Mouse (Mus musculus): Measurements from ENCODE around the gene Sema4d.
A peak's percentile ranks its signal among the peaks of the same experiment; 100 is the strongest.

Sema4d gene

DNA sequence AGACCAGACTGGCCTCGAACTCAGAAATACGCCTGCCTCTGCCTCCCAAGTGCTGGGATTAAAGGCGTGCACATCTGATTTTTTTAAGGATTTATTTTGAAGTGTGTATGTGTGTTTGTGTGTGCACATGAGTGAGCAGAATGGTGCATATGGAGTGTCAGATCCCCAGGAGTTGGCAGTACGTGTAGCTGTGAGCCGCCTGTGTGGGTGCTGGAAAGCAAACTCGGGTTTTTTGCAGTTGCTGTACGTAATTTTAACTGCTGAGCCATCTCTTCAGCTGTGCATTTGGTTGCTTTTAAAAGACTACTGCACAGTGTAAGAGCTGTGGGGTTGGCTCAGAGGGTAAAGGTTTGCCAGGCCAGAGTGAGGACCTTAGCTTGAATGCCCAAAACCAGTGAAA lies 134.0 kb downstream of the Sema4d start:
- DNase-seq, result no peak

DNA sequence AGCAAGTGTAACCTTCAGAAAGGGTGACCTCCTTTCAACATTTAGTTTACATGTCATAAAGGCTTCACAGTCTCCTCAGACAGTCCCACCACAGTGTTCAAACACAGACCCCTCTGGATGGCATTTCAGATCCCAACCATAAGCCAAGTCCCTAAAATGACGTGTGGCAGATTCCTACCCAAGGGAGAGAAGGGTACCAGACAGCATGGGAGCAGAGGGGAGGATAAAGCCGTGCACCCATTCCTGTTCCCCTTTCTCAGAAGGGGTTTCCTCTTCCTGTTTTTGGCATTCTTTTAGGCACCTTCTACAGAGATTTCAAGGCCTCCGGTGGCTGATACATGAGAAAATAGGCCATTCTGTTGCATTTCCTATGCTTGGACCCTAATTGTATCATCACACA lies 135.5 kb downstream of the Sema4d start:
- DNase-seq, result no peak

DNA sequence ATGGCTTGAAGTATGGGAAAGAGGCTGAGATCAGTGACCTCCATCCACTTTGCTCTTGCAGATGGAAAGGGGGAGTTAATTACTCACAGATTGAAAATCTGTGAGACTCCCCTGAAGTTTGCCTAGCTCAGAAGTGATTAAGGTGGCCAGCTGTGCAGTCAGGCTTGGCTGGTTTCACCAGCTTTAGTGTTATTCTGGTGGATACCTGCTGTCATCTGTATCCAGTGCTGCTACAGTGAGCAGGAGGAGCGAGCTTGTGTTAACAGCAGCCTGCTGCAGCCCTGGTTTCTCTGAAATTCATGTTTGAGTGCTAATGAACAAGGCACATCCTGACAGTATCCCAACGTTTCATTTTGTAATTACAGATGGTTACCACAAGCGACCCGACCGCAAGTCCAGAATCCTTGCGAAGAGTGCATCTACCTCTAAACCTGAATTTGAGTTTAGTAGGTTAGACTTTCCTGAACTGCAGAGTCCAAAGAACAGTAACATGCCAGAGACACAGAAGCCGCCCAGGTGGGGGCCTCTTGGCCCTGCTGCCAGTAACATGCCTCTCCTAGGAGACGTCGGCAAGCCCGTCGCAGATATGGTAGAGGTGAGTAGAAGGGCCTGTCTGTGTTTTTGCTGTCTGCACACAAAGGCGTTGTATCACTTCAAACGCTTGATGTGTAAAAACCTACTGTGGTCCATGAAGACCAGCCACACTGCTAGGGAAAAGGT lies 136.9 kb downstream of the Sema4d start:
- DNase-seq, result no peak

DNA sequence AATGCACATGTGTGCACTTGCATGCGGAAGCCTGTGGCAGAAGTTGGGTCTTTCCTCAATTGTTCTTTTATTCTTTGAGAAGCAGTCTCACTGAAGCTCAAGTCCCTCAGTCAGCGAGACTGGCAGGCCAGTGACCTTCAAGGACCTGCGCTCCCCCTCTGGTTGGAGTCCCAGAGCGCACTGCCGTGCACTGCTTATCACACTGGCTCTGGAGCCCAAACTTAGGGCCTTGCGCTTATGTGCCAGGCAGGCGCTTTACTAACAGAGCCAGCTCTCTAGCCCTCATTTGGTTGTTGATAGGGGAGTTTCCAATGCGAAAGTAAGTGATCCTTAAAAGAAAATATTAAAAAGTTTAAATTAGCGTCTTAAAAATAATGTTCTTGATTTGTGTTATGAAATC lies 139.6 kb downstream of the Sema4d start:
- no peak for DNase-seq

DNA sequence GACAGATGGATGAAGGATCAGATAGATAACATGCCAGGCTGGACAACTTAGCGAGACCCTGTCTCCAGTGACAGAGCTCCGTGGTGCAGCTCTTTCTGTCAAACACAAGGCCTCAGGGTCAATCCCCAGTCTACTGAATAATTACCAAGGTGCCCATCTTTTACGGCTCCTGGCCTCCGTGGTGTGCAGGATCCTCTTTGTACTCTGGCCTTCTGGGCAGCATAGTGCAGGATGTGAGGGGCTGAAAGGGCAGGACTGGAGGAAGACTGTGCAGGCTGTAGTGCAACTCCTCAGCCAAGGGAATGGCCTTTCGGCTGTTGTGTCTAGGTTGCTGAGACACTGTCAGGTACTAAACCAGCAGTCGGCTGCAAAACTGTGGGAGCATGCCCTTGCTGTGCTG lies 140.4 kb downstream of the Sema4d start:
- no peak for DNase-seq

DNA sequence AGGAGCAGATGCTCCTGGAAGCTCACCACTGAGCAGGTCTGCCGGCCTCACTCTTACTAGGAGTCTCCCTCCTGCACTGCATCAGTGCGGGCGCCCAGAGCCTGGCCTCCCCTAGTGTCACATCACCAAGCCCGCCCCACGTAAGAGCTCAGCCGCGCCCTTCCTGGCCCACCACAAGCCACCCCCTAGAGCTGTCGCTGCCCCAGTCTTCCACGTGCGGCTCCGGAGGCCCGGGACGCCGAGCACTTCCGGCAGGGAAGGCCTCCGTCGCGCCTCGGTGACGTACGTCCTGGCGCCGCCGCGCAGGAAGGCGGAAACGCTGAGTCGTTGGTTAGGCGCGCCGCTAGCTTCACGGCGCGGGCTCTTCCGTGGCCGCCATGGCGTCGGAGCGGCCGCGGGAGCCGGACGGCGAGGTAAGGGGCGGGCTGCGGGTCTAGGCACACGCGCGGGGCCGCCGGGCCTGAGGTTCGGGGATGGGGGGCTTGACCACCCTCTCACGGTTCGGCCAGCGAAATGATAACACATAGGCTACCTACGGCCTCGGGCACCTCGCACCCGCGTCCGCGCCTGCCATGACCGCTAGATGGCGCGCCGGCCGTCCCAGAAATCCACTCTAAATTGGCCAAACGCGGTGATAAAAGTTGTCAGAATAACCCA lies 142.0 kb downstream of the Sema4d start, which contains the start of gene Secisbp2:
Gene Secisbp2 (plus strand): TSS at position 290 of the 657 bp plus-strand sequence.
- DNase-seq, result peak; percentile 96

DNA sequence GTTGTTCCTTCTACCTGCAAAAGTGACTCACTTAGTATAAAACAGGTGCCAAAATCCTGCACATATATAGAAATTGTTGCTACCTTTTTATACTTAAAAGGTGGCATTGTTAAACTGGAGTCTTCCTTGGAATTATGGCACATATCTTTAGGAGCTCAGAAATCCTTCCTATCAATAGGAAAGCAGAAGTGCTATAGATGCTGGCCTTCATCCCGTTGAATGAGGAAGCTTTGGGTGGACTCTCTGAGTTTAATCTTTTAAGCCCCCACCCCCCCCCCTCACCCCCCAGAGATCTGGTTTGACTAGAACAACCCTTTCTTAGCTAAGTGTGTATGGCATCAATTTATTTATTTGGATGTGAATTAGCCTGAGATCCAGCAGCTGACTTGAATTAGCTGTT lies 143.8 kb downstream of the Sema4d start:
- no peak for DNase-seq

DNA sequence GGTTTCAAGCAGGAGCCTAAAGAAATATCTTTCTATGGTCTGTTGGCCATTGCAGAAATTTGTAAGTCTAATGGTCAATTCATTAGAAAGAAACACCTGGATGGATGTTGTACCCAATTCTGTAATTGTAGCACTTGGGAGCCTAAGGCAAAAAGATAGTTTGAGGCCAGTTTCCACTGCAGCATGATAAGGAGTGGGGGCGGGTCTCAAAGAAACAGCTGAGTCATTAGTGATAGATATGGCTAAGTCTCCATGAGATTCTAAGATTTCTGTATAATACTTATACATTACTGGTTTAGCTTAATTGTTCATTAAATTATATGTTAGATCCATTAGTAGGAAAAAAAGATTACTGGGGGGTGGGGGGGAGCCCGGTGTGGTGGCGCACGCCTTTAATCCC lies 145.3 kb downstream of the Sema4d start:
- no peak for DNase-seq

DNA sequence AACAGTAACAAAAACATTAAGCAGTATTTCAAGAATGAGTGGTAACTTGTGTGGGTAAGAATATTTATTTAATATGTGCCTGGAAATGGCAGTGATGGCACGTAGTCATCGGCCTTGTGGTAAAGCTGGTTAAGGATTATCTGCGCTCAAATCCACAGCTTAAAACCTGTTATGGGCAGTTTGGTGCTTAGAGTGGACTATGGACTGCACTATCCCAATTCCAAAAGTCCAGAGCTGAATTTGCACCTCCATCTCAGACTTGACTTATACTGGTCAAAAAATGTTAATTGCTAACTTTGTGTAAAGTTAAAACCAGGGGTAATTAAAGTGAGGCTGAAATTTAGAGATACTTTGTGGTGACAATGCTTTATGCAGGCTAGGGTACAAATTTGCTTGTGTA lies 145.8 kb downstream of the Sema4d start:
- DNase-seq, result no peak

DNA sequence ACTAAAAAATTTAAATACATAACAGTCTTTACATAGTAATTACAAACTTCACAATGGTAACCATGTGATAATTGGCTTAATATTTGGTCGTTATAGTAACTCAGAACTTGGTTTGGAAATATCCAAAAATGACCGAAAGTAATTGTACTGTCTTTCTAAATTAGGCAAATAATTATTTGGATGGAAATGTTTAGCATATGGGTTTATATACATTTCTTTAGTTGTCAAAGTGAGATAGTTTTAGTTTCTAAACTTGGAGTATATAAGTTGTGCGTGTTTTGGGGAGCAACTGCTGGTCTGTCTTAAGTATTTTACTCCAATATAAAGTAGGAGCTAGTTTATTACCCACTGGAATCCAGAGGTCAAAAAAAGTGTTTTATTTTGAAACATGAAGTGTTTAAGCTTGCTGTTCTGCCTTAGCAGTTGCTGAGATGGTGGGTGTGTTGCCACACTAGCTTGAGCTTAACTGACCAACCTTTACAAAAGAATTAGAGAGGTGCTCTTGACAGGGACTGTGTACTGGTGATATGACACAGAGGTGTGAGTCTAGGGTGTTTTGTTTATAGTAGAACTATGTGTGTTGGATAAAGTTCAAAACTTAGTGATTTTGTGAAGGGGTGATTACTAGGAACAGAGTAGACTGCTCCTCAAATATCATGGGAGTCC lies 147.1 kb downstream of the Sema4d start:
- no peak for DNase-seq

DNA sequence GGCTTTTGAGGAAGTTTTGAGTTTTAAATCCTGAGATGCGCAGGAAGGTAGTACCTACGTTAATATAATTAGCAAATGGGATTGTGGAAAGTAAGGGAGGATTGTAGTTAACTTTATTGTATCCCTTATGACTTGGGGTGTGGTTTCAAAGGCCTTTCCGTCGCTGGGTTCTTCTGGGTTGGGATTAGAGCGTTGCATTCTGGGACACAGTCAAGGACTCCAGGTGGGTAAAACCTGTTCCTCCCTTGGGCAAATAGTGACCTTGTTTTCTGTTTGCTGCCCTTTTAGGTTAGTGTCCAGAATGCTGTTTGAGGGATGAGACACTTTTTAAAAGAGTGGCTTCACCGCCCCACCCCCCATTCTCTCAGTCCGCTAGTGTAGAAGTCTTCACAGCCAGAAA lies 147.7 kb downstream of the Sema4d start:
- DNase-seq, result no peak

DNA sequence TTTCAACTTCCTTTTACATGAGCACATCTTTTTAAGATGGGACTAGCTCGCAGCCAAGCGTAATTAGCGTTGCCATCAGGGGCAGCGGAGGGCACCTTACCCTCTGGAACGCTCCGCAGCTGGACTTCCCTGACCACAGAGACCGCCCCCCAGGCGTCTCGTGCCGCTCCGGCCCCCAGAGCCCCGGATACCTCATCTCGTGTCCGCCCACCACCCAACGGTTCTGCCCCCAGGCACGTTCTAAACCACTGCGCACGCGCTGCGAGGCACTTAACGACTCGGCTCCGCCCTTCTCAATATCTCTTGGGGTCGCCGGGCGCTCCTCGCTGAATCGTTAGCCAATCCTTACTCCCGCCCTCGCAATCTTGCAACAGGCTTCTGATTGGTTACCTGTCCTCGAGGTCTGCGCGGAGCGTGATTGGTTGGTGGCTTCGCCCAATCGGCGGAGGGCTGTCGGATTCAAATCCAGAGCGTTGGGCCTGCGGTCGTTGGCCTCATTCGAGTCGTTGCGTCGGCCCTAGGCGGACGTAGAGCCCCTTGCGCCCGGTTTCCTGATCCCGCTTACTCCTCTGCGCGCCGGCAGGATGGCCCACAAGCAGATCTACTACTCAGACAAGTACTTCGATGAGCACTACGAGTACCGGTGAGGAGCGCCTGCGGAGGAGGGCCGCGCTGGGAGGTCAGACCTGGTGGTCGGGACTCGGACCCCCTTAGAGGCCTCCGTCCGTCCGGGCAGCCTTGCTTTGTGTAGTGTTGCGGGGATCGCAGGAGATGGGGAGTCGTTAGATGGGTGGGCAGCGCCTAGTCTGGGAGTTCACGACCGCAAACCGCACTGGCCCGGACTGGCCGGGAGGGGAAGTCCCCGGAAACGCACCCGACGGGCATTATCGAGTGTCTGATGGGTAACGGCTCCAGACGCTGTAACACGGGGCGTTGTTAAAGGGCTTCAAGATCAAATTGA lies 148.4 kb downstream of the Sema4d start, which contains the start of gene Cks2:
Gene Cks2 (plus strand): TSS at position 404 of the 961 bp plus-strand sequence.
- DNase-seq, result peak; percentile 99

DNA sequence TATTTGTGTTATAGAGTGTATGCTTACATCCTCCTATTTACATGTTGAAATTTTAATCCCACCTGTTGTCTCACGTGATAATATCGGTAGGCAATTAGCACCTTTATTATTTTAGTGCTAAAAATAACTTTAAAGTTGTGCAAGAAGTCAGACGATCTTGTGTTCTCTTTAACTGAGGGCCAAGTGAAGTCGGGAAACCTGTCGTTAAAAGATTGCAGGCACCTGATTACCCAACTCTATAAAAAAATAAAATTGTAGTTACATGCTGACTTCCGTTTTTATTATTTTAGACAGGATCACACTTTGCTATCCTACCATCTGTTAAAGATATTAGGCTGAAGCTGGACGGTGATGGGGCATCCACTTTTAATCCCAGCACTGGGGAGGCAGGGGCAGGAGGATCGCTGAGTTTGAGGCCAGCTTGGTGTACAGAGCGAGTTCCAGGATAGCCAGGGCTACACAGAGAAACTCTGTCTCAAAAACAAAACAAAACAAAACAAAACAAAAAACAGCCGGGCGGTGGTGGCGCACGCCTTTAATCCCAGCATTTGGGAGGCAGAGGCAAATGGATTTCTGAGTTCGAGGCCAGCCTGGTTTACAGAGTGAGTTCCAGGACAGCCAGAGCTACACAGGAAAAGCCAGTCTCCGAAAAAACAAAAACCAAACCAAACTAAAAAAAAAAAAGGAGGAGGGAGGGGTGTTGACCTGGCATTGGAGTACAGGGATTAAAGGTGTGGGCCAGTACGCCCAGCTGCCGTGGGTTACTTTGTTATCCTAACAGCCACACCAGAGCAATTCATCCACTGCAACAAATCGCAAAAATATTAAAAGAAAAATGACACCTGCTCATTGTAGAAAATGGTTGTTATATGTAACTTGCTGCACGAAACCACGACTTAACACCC lies 149.4 kb downstream of the Sema4d start:
- no peak for DNase-seq

DNA sequence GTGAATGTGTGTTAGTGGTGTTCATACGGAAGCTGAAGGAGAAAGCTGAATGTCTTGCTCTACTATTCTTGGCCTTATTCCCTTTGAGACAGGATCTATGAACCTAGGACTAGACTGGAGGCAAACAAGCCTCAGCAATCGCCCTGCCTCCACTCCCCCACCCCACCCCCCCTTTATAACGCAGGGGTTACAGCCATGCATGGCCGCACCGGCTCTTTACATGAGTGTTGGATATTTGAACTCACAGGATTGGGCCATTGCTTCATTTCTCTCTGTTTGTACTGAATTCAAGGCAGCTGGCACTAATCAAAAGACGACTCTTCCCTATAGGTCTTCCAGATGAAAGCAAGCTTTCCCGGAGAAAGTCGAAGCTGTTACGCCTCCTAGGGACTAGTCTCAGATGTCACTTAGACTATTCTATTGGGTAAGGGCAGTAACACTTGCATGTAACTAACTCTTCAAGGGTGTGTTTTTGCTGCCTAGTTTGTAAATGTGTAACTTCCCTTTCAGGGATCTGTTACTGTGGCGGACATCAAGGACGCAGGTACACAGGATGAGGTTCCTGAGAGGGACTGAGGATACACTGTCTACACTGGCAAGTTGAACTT lies 151.3 kb downstream of the Sema4d start:
- no peak for DNase-seq

DNA sequence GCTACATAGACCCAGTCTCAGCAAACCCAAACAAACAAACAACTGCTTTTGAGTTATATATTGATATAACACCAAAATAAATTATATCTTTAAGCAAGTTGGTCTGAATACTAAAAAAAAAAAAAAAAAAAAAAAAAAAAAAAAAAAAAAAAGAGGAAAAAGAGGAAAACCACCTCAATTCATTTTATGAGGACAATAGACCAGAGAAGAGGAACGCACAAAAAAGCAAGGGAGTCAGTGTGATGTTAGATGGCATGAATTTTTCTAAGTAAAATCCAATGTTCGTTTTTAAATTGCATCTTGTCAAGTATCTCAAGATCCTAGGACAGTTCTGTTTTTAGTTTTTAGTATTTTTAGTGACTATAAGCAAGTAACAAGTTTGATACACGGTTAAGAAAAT lies 152.1 kb downstream of the Sema4d start:
- no peak for DNase-seq

DNA sequence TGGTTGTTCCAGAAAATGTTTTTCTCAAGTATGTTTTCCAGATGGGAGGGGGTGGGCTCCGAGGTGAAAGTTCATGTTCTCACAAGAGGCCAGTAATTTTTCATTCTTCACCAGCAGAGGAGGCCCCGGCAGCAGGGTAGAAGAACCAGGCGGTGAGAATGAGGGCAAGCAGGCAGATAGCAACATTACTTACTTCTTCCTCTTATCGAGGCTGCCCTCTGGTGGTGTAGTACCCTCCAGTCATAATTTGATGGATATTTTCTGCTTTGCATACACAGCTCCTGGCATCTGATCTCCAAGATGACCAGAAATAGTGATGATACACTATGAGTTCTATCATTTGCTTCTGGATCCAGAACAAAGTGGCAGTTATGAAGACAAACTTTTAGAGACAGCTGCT lies 154.6 kb downstream of the Sema4d start:
- peak; percentile 41 for DNase-seq
